Comparison of ENCODE assay signal across 8 mouse cellular contexts in genomic region chr5:24530042-24530689, GRCm38 (mm10). TPM values are rescaled to one million over a fixed set of nuclear protein-coding genes. Genes with fewer than 3 reads are reported as not detected.
DNase-seq lines count a peak whose midpoint lies in the region; ATAC-seq lines count a peak whose summit lies in the region.

No protein-coding gene starts in this region.

- H3K4me3 ChIP-seq in embryonic facial prominence, embryonic 13.5 days = no peak overlapping the region
- H3K4me3 ChIP-seq in limb, embryonic 12.5 days (replicated peaks) = no peak overlapping the region
- no peak overlapping the region for H3K4me3 ChIP-seq in midbrain, embryonic 16.5 days (ENCODE audit: low read depth, low read length)

- H3K27me3 ChIP-seq in embryonic facial prominence, embryonic 13.5 days = peaks cover 76% of the 10 kb centered on the region
- peaks cover 85% of the 10 kb centered on the region for H3K27me3 ChIP-seq in limb, embryonic 12.5 days
- H3K27me3 ChIP-seq in midbrain, embryonic 16.5 days (ENCODE audit: control insufficient read depth, insufficient read depth, low read depth, low read length) = peaks cover 23% of the 10 kb centered on the region

- DNase-seq in A20 (ENCODE audit: low read depth, low spot score) = peak; percentile 82
- peak; percentile 93 to 94 for DNase-seq in adrenal gland, postnatal 36 days
- peak; percentile 82 to 91 for DNase-seq in heart, adult 9 months (ENCODE audit: low spot score in 2 of 2)
- DNase-seq in kidney, adult 9 months = peak; percentile 95
- peak; percentile 84 to 91 for DNase-seq in spleen, postnatal 10 days (ENCODE audit: low spot score in 2 of 2)

- H3K9ac ChIP-seq in embryonic facial prominence, embryonic 13.5 days = no peak overlapping the region
- no peak overlapping the region for H3K9ac ChIP-seq in limb, embryonic 12.5 days (replicated peaks)
- no peak overlapping the region for H3K9ac ChIP-seq in midbrain, embryonic 16.5 days (ENCODE audit: low read depth, low read length)

- H3K9me3 ChIP-seq in embryonic facial prominence, embryonic 13.5 days = no peaks in the 10 kb centered on the region
- no peaks in the 10 kb centered on the region for H3K9me3 ChIP-seq in limb, embryonic 12.5 days
- H3K9me3 ChIP-seq in midbrain, embryonic 16.5 days (replicated peaks; ENCODE audit: control insufficient read depth, low read length, poor library complexity, severe bottlenecking) = no peaks in the 10 kb centered on the region

- no peak overlapping the region for H3K4me2 ChIP-seq in embryonic facial prominence, embryonic 13.5 days
- H3K4me2 ChIP-seq in limb, embryonic 12.5 days = no peak overlapping the region
- no peak overlapping the region for H3K4me2 ChIP-seq in midbrain, embryonic 16.5 days (ENCODE audit: low read length)

- no peak overlapping the region for H3K27ac ChIP-seq in embryonic facial prominence, embryonic 13.5 days
- no peak overlapping the region for H3K27ac ChIP-seq in limb, embryonic 12.5 days
- H3K27ac ChIP-seq in midbrain, embryonic 16.5 days (ENCODE audit: low read length) = no peak overlapping the region

- ATAC-seq in embryonic facial prominence, embryonic 13.5 days (ENCODE audit: insufficient number of reproducible peaks, insufficient read depth, low FRiP score, low TSS enrichment, low read depth) = peak; percentile 50; the same call in 1 of the 2 replicates
- ATAC-seq in limb, embryonic 12.5 days (ENCODE audit: insufficient number of reproducible peaks, insufficient read depth, low FRiP score, low TSS enrichment, low read depth) = peak; percentile 35
- peak; percentile 60 for ATAC-seq in midbrain, embryonic 16.5 days

- H3K36me3 ChIP-seq in embryonic facial prominence, embryonic 13.5 days = no peaks in the 10 kb centered on the region
- no peaks in the 10 kb centered on the region for H3K36me3 ChIP-seq in limb, embryonic 12.5 days
- H3K36me3 ChIP-seq in midbrain, embryonic 16.5 days (ENCODE audit: control insufficient read depth, insufficient read depth, low read length) = no peaks in the 10 kb centered on the region

- peaks cover 21% of the 10 kb centered on the region for H3K4me1 ChIP-seq in embryonic facial prominence, embryonic 13.5 days
- H3K4me1 ChIP-seq in limb, embryonic 12.5 days (replicated peaks) = peaks cover 15% of the 10 kb centered on the region
- peaks cover 10% of the 10 kb centered on the region for H3K4me1 ChIP-seq in midbrain, embryonic 16.5 days (ENCODE audit: control insufficient read depth, insufficient read depth, low read length)

- WGBS in embryonic facial prominence, embryonic 13.5 days = 19% methylated on average over 24 of the region's 24 CpGs
- 14% methylated on average over 24 of the region's 24 CpGs for WGBS in limb, embryonic 12.5 days
- 25% methylated on average over 24 of the region's 24 CpGs for WGBS in midbrain, embryonic 16.5 days

RNA-seq across cellular contexts. Expression of gene Gbx1, which starts 3.2 kb away (rescaled TPM):
- total RNA-seq in adrenal gland, postnatal 36 days (2021) = not detected
- 0.11 TPM in 1 of 2 replicates, not detected in the other for polyA plus RNA-seq in embryonic facial prominence, embryonic 13.5 days (2015; fragmentation: Nextera tagmentation; extraction: Ambion mirVana)
- 0.05 TPM in 1 of 2 replicates, not detected in the other for polyA plus RNA-seq in limb, embryonic 12.5 days (2016; fragmentation: Nextera tagmentation; extraction: Ambion mirVana)
- polyA plus RNA-seq in midbrain, embryonic 16.5 days (2015; fragmentation: Nextera tagmentation; extraction: Ambion mirVana) = 0.20 and 0.21 TPM in 2 replicates

RNA-seq across cellular contexts. Expression of gene Asb10, which starts 10.6 kb away (rescaled TPM):
- total RNA-seq in adrenal gland, postnatal 36 days (2021) = under 1 TPM in 1 of 2 experiments, not detected in 1; 0.49 TPM
- polyA plus RNA-seq in embryonic facial prominence, embryonic 13.5 days (2015; fragmentation: Nextera tagmentation; extraction: Ambion mirVana) = 0.56 and 0.63 TPM in 2 replicates
- polyA plus RNA-seq in limb, embryonic 12.5 days (2016; fragmentation: Nextera tagmentation; extraction: Ambion mirVana) = 0.72 and 1.1 TPM in 2 replicates
- 0.15 TPM in 1 of 2 replicates, not detected in the other for polyA plus RNA-seq in midbrain, embryonic 16.5 days (2015; fragmentation: Nextera tagmentation; extraction: Ambion mirVana)

RNA-seq across cellular contexts. Expression of gene 4931409K22Rik, which starts 26.4 kb away (rescaled TPM):
- total RNA-seq in adrenal gland, postnatal 36 days (2021) = not detected
- polyA plus RNA-seq in embryonic facial prominence, embryonic 13.5 days (2015; fragmentation: Nextera tagmentation; extraction: Ambion mirVana) = 0.11 TPM in 1 of 2 replicates, not detected in the other
- 0.06 and 0.19 TPM in 2 replicates for polyA plus RNA-seq in limb, embryonic 12.5 days (2016; fragmentation: Nextera tagmentation; extraction: Ambion mirVana)
- polyA plus RNA-seq in midbrain, embryonic 16.5 days (2015; fragmentation: Nextera tagmentation; extraction: Ambion mirVana) = 0.08 TPM in 1 of 2 replicates, not detected in the other

RNA-seq across cellular contexts. Expression of gene Abcf2, which starts 47.1 kb away (rescaled TPM):
- total RNA-seq in adrenal gland, postnatal 36 days (2021) = 10 to 100 TPM; 69.3 to 79.2 TPM
- polyA plus RNA-seq in embryonic facial prominence, embryonic 13.5 days (2015; fragmentation: Nextera tagmentation; extraction: Ambion mirVana) = 112 and 115 TPM in 2 replicates
- polyA plus RNA-seq in limb, embryonic 12.5 days (2016; fragmentation: Nextera tagmentation; extraction: Ambion mirVana) = 131 and 134 TPM in 2 replicates
- 78.0 and 85.0 TPM in 2 replicates for polyA plus RNA-seq in midbrain, embryonic 16.5 days (2015; fragmentation: Nextera tagmentation; extraction: Ambion mirVana)

RNA-seq across cellular contexts. Expression of gene Chpf2, which starts 56.4 kb away (rescaled TPM):
- total RNA-seq in adrenal gland, postnatal 36 days (2021) = 10 to 100 TPM; 35.7 to 52.5 TPM
- polyA plus RNA-seq in embryonic facial prominence, embryonic 13.5 days (2015; fragmentation: Nextera tagmentation; extraction: Ambion mirVana) = 24.2 and 26.4 TPM in 2 replicates
- polyA plus RNA-seq in limb, embryonic 12.5 days (2016; fragmentation: Nextera tagmentation; extraction: Ambion mirVana) = 20.1 and 24.0 TPM in 2 replicates
- 16.6 and 23.3 TPM in 2 replicates for polyA plus RNA-seq in midbrain, embryonic 16.5 days (2015; fragmentation: Nextera tagmentation; extraction: Ambion mirVana)
